Mouse (Mus musculus) midbrain, embryonic 16.5 days (tissue): ENCODE measurements around the gene Gm20388. TPM values are rescaled to one million over a fixed set of nuclear protein-coding genes. Genes with fewer than 3 reads are reported as not detected.

ENCODE experiments used
- ATAC-seq: fragments of 200-750 bp; cut with Nextera tagmentation; 2 replicates; pipeline ENCODE4 v1.8.0; 2017; ENCODE audit warnings: moderate TSS enrichment
- H3K27ac ChIP-seq: fragments of 300-500 bp; sonication (generic); 2 replicates; pipeline ENCODE4 v1.5.1; 2014; ENCODE audit warnings: mild to moderate bottlenecking, low read length, mixed read lengths
- H3K27me3 ChIP-seq: fragments of 300-500 bp; sonication (generic); 2 replicates; pipeline ENCODE4 v1.6.1; 2014; ENCODE audit warnings: low read depth, low read length, mixed read lengths; ENCODE audit not compliant: control insufficient read depth, insufficient read depth
- H3K36me3 ChIP-seq: fragments of 300-500 bp; sonication (generic); 2 replicates; pipeline ENCODE4 v1.6.1; 2014; ENCODE audit warnings: mild to moderate bottlenecking, low read length, moderate library complexity, mixed read lengths; ENCODE audit not compliant: control insufficient read depth, insufficient read depth
- H3K4me1 ChIP-seq: fragments of 300-500 bp; sonication (generic); 2 replicates; pipeline ENCODE4 v1.6.1; 2014; ENCODE audit warnings: mild to moderate bottlenecking, low read length, mixed read lengths; ENCODE audit not compliant: control insufficient read depth, insufficient read depth
- H3K4me2 ChIP-seq: fragments of 300-500 bp; sonication (generic); 2 replicates; pipeline ENCODE4 v1.6.1; 2014; ENCODE audit warnings: mild to moderate bottlenecking, low read length, mixed read lengths
- H3K4me3 ChIP-seq: fragments of 300-500 bp; sonication (generic); 2 replicates; pipeline ENCODE4 v1.5.1; 2014; ENCODE audit warnings: low read depth, mild to moderate bottlenecking, low read length, moderate library complexity, mixed read lengths
- H3K9ac ChIP-seq: fragments of 300-500 bp; sonication (generic); 2 replicates; pipeline ENCODE4 v1.6.1; 2014; ENCODE audit warnings: low read depth, low read length, mixed read lengths
- H3K9me3 ChIP-seq: fragments of 300-500 bp; sonication (generic); replicated peaks from 2 replicates; pipeline ENCODE4 v1.6.1; 2014; ENCODE audit warnings: mild to moderate bottlenecking, low read length, mixed read lengths; ENCODE audit not compliant: control insufficient read depth, poor library complexity, severe bottlenecking
- WGBS: fragments of 180-500 bp; shearing (Covaris S2); extraction: QIAGEN DNeasy Blood & Tissue Kit; methylation state at CpG from one replicate; pipeline ENCODE4 v1.1.7; 2014; 5-methylcytosine and 5-hydroxymethylcytosine counted together
- polyA plus RNA-seq: library from polyadenylated mRNA; unstranded; fragments of >200 nt; fragmentation: Nextera tagmentation; extraction: Ambion mirVana; gene quantifications from 2 replicates; pipeline ENCODE4 v1.2.1, GENCODE M21; 2015

The Gm20388 gene
- polyA plus RNA-seq, 1 experiment from 2014 or later, result 7.5 TPM

GRCm38 (mm10) chr8:120533380-120533779 is 622.7 kb downstream of the Gm20388 start:
- no peak for ATAC-seq
- 20% methylated on average over 3 of the region's 3 CpGs for WGBS
- peak overlapping the region; percentile 42 for H3K4me2 ChIP-seq
- peaks cover 64% of the 10 kb centered on the region for H3K4me1 ChIP-seq
- H3K27ac ChIP-seq, result peak overlapping the region; percentile 71
- no peaks in the 10 kb centered on the region for H3K36me3 ChIP-seq
- H3K27me3 ChIP-seq, result no peaks in the 10 kb centered on the region
- H3K4me3 ChIP-seq, result no peak overlapping the region
- H3K9me3 ChIP-seq, result no peaks in the 10 kb centered on the region
- peak overlapping the region; percentile 48; the same call in 1 of the 2 replicates for H3K9ac ChIP-seq

GRCm38 (mm10) chr8:120534080-120534479 is 623.4 kb downstream of the Gm20388 start:
- H3K36me3 ChIP-seq, result no peaks in the 10 kb centered on the region
- H3K27ac ChIP-seq, result no peak overlapping the region
- peaks cover 68% of the 10 kb centered on the region for H3K4me1 ChIP-seq
- H3K9me3 ChIP-seq, result no peaks in the 10 kb centered on the region
- 0 out of 2 replicates have a peak overlapping the region, but pooled peaks have one; percentile 11 for H3K9ac ChIP-seq
- no peak for ATAC-seq
- H3K27me3 ChIP-seq, result no peaks in the 10 kb centered on the region
- H3K4me3 ChIP-seq, result no peak overlapping the region
- WGBS, result 27% methylated on average over 8 of the region's 8 CpGs
- no peak overlapping the region for H3K4me2 ChIP-seq

DNA sequence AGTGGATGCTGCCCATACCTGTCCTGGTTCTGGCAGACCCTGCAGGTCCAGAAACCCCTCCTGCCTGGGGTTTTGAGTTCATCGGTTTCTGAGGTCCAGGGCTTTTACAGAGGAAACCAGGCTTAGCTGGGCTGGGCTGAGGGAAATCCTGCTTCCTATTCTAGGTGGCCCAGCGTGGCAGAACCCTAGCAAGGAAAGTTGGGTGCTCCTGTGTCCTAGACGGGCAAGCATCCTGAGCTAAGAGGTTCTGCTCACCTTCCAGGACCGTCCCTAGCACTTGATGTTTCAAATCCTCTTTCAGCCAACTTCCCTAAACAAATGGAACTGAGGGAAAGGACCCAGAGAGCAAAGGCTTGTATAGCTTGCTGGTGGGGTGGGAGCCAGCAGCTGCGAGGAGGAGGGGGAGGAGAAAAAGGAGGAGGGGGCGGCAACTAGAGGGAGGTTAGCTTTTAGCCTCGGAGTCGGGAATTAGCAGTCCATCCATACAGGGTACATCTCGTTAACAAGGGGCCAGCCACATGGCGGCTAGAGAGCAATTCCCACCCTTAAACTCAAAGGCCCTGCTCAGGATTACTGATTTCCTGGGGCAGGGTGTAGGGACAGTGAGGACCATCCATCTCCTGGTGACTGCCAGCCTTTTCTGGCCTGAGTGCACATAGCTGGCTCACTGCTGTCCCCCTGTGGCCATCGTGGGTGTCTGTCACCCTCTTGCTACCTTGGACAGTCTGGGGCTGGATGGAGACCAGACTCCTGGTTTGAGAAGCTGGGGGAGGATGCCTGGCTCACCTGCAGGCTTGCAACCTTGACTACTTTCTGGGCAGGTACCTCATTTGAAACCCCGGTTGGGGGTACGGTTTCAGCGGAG is 624.1 kb downstream of the Gm20388 start:
- Histone ChIP-seq H3K9me3 (no peaks in the 10 kb centered on the region), H3K36me3 (no peaks in the 10 kb centered on the region), H3K9ac (0 out of 2 replicates have a peak overlapping the region, but pooled peaks have one; percentile 11), H3K4me2 (peak overlapping the region; percentile 98), H3K4me1 (peaks cover 75% of the 10 kb centered on the region), H3K27me3 (no peaks in the 10 kb centered on the region), H3K4me3 (no peak overlapping the region), H3K27ac (0 out of 2 replicates have a peak overlapping the region, but pooled peaks have one; percentile 15)
- peak; percentile 40; the same call in 1 of the 2 replicates for ATAC-seq
- 6% methylated on average over 14 of the region's 14 CpGs for WGBS

- under 1% methylated on average over 78 of the region's 79 CpGs for WGBS
- no peak for ATAC-seq
- no peaks in the 10 kb centered on the region for H3K9me3 ChIP-seq
Observed at GRCm38 (mm10) chr8:120535452-120536305, 625.0 kb downstream of the Gm20388 start.

GRCm38 (mm10) chr8:120536306-120537206 is 625.9 kb downstream of the Gm20388 start:
- Histone ChIP-seq H3K27ac (peak overlapping the region; percentile 98), H3K9ac (peak overlapping the region; percentile 85), H3K9me3 (no peaks in the 10 kb centered on the region), H3K4me2 (peak overlapping the region; percentile 98), H3K36me3 (no peaks in the 10 kb centered on the region), H3K27me3 (no peaks in the 10 kb centered on the region), H3K4me3 (peak overlapping the region; percentile 70), H3K4me1 (peaks cover 83% of the 10 kb centered on the region)
- no peak for ATAC-seq
- WGBS, result under 1% methylated on average over 58 of the region's 61 CpGs

More at GRCm38 (mm10) chr8:120535452-120536305, 625.0 kb downstream of the Gm20388 start:
- Histone ChIP-seq H3K4me2 (peak overlapping the region; percentile 98), H3K27me3 (no peaks in the 10 kb centered on the region), H3K36me3 (no peaks in the 10 kb centered on the region), H3K9ac (peak overlapping the region; percentile 85), H3K4me1 (peaks cover 84% of the 10 kb centered on the region), H3K4me3 (peak overlapping the region; percentile 70), H3K27ac (peak overlapping the region; percentile 98)

DNA sequence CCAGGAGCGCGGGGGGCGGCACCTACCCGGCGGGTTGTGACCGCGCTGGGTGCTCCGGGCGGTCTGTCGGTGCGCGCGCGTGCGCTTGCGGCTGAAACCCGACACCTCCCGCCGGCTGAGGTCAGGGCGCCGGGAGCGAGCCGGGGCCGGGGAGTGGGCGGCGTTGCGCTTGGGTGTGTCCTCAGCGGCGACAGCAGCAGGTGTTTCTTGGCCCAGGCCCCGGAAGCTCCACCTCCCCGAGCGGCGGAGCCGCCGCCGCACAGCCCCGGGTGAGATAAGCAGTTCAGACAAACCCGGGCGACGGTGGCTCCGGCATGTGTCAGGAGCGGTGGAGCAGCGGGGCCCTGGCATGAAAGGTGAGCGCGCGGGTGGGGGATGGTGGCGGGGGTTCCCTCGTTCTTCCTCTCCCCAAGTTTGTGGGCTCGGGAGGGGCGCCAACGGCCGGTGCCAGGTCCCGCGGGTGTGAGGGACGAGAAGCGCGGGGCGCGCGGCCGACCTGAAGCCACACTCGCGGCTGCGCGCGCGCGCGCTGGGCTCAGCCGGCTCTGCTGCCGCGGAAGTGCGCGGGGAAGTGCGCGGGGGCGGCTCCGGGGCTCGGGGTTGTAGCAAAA is 626.7 kb downstream of the Gm20388 start:
- H3K4me2 ChIP-seq, result peak overlapping the region; percentile 98
- H3K36me3 ChIP-seq, result no peaks in the 10 kb centered on the region
- H3K27ac ChIP-seq, result peak overlapping the region; percentile 98
- under 1% methylated on average over 57 of the region's 79 CpGs for WGBS
- no peaks in the 10 kb centered on the region for H3K27me3 ChIP-seq
- H3K9ac ChIP-seq, result peak overlapping the region; percentile 85
- H3K4me1 ChIP-seq, result peaks cover 81% of the 10 kb centered on the region
- peak overlapping the region; percentile 70 for H3K4me3 ChIP-seq
- no peak for ATAC-seq
- no peaks in the 10 kb centered on the region for H3K9me3 ChIP-seq

DNA sequence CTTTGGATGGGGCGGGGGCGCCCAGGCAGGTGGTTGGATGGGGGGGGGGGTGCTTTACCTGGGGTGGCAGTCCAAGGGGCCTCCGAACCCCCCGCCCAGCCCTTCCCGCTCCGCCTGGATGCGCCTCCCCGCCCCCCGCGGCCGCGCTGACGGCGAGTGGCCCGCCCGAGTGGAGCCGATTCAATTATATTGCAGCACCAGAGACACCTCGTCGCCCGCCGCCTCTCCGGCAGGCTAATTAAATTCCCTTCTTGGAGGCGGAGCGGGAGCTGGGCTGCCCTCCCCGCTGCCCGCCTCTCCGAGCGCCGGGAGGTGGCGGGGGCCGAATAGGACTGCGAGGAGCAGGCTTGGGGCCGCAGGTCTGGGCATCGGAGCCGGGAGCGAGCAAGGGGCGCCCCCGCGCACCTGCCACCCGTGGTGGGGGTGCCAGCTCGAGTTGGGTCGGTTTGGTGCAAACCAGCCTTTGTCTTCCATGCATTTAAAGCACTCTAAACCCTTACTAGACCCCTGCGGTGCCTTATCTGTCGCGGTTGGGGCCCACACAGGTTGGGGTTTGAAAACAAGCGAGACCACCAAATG is 627.3 kb downstream of the Gm20388 start:
- H3K9me3 ChIP-seq, result no peaks in the 10 kb centered on the region
- peak overlapping the region; percentile 98 for H3K4me2 ChIP-seq
- peaks cover 81% of the 10 kb centered on the region for H3K4me1 ChIP-seq
- peak; percentile 43 for ATAC-seq
- no peaks in the 10 kb centered on the region for H3K27me3 ChIP-seq
- peak overlapping the region; percentile 98 for H3K27ac ChIP-seq
- no peaks in the 10 kb centered on the region for H3K36me3 ChIP-seq
- H3K9ac ChIP-seq, result peak overlapping the region; percentile 85
- H3K4me3 ChIP-seq, result peak overlapping the region; percentile 70
- under 1% methylated on average over 39 of the region's 46 CpGs for WGBS
